Mouse (Mus musculus): ENCODE data around the gene Smap2.

DNA sequence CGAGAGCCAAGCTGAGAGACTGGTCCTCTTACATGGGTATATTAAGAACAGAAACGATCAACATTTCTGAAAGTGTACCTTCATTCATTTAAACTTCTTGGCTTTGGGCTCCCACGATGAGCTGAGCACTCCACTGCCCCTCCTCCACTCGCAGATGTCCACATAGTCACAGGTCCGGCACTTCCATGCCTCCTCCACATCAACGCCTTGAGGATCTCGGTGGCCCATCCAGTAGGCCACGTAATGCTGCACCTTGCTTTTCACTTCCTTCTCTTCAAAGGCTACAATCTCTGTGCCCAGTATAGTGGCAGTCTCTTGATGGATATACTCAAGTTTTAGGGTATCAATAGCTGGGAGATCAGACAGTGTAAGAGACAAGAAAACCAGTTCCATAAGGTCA, 95.6 kb downstream of the Smap2 start:
- TF ChIP-seq CTCF (IDR thresholded peaks at IDR 0.05; ENCODE audit: extremely low read depth, insufficient read length, insufficient replicate concordance, low read depth, low read length) (no peak), POLR2A (IDR thresholded peaks at IDR 0.05; ENCODE audit: low read depth, low read length) (no peak)

Data from small intestine, adult 2 months (tissue).